Mouse (Mus musculus) gastrocnemius, postnatal 25 days (tissue): ENCODE results near the gene Ralgapa2. TPM values are rescaled to one million over a fixed set of nuclear protein-coding genes. Genes with fewer than 3 reads are reported as not detected.

Experiments
- DNase-seq: peaks from one replicate; pipeline ENCODE4 v3.0.0; 2022
- total RNA-seq, 2 experiments: library from RNA; stranded (reverse); gene quantifications; 1 replicate in 1 of 2; 2 replicates in 1 of 2; pipeline ENCODE4 v1.2.3; 2021

The Ralgapa2 gene
- total RNA-seq, 2 experiments from 2014 or later = 6.5 to 8.0 TPM

- DNase-seq = no peak
These were observed 152.5 kb downstream of the Ralgapa2 start for GRCm38 (mm10) chr2:146359676-146360075.

DNA sequence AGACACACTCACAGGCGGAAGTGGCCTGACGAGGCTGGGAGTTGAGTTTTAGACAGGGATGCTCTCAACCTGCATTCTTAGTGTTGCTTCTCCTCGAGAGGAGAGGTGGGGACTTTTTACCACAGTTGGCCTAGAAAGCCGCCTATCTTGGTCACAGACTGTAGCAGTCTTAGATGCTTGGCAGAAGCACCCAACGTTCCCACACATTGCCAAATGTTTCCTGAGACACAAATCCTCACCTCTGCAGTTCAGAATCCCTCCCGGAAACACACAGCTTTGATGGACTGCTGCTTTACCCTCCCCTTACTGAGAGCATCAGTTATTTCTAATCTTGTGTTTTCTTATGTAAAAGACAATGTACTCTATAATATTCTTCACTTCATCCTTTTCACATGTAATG, 155.6 kb downstream of the Ralgapa2 start:
- no peak for DNase-seq

GRCm38 (mm10) chr2:146350230-146350629, 161.9 kb downstream of the Ralgapa2 start:
- no peak for DNase-seq

GRCm38 (mm10) chr2:146347942-146348341, 164.2 kb downstream of the Ralgapa2 start:
- DNase-seq = no peak

GRCm38 (mm10) chr2:146340090-146340489, 172.1 kb downstream of the Ralgapa2 start:
- no peak for DNase-seq

- no peak for DNase-seq
These were observed 174.6 kb downstream of the Ralgapa2 start for GRCm38 (mm10) chr2:146337540-146337939.

- DNase-seq = no peak
These were observed 180.2 kb downstream of the Ralgapa2 start for GRCm38 (mm10) chr2:146331894-146332476.

DNA sequence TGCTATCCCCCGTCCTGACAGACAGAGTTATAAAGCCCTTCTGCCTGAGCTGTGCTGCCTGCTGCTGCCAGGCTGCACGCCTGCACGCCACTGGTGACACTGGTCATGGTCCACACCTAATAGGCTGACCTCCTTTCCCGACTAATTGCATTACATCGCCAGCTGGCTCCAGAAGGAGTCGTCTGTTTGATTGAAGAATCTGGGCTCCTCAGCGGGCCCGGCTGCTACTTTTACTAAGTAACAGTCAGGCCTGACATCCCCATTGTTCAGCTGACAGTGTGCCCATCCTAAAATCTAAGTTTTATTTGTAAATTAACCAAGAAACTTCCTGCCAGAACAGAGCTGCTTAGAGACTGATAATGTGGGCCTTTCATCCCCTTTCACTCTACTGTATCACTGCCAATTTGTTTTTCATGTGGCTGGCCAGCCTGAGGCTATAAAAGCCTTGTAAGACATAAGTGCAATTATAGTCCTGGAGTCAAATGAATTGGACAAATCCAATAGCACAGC, 181.3 kb downstream of the Ralgapa2 start:
- DNase-seq = peak; percentile 9

DNA sequence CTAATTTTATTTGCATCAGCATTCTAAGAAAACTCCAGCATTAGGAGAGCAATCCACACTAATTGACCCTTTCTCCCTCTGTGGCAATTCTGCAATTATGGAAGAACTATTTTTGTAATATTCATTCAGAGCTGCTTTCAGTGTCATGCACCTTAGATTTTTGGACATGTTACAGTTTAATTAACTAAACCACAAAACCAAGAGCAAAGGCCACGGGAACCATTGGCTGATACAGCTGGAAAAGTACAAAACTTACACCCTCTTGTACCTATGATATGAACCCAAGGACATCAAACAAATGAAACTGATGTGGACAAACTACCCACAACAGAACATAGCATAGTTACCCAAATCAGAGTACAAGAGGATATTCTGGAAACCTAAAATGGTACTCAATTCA, 182.0 kb downstream of the Ralgapa2 start:
- DNase-seq = no peak

- DNase-seq = no peak
These were observed 185.5 kb downstream of the Ralgapa2 start for GRCm38 (mm10) chr2:146326654-146327053.

GRCm38 (mm10) chr2:146324907-146325715, 187.0 kb downstream of the Ralgapa2 start:
- DNase-seq = no peak

DNA sequence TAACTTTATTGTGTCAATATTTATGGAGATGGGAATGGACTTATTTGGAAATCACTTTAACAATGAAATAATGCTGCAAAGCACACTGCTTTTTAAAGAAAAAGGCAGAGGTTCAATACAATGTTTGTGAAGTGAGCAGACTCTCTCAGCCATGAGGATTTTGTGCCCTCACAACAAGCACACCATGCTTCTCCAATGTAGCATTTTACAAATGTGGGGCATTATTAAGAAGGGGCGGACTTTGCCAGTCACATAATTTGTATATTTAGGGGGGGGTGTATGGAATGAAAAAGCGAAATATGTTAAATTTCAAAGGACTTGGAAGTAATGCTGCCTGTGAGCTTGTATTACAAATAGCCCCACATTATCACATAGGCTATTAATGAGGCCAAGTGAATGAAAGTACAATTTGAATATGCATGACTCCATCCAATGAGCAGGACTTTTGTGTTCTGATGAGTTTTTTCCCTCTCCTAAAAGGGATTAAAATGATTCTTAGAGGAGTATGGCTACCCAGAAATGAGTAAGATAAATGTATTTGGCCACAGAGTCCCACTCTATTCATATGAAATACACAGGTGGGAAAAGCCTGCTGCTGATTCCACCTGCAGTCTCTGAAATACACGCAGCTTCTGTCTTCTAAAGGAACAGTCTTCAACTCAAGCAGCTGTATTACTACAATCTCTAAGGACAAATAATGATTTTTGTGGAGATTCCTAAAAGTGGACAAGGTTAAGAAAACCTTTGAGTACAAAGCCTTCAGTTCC, 187.8 kb downstream of the Ralgapa2 start:
- no peak for DNase-seq

DNA sequence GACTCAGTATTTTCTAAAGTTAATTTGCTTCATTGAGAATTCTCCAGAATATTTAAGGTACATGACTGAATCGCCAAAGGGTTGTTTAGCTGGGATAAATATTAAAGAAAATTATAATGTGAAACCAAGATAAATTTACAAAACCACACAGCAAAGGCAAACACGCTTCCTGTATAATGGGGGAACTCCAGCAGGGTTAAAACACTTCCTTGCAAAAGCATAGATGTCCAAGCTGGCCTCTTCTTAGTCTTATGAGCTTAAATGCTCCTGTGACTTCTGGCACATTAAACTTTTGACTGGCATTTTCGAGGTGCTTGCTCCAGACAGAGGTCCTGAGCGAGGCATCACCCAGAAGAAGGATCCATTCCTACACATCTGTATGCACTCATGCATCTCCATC, 188.6 kb downstream of the Ralgapa2 start:
- no peak for DNase-seq

- no peak for DNase-seq
These were observed 189.4 kb downstream of the Ralgapa2 start for GRCm38 (mm10) chr2:146322770-146323169.

GRCm38 (mm10) chr2:146322019-146322418, 190.1 kb downstream of the Ralgapa2 start:
- no peak for DNase-seq

- DNase-seq = no peak
These were observed 191.5 kb downstream of the Ralgapa2 start for GRCm38 (mm10) chr2:146320666-146321065.

DNA sequence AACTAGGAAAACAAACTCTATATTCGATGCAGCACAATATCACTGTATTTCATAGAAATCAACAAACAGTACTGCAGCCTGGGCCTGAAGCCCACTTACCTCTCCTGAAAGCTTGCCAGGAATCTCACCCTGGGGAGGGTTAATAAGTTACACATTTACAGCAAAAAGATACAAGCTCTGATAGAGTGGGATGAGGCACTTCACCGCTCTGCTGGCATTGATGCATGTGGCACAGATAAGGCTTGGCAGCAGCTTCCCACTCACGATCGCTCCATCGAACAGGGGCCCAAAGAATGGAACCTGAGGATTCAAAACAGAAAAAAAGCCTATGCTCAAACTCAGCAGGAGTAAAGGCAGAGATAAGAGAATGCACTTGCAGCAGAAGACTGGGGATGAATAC, 197.4 kb downstream of the Ralgapa2 start:
- DNase-seq = no peak

DNA sequence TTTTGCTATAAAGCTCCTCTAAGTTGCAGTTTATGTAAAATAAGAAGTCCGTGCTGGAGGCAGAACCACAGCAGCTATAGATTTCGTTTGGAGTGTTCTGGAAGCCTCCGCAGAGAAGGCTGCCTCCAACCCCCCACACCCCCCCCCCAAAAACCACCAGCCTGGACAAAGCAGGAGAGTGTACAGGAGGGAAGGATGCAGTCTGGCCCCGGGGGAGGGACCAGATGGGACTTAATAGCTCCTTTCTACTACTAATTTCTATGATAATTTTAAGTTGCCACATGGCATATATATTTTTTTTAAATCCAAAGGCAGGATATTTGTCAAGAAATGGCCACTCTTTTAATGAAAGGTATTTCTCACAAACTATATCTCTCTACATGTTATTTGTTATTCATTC, 198.3 kb downstream of the Ralgapa2 start:
- no peak for DNase-seq

GRCm38 (mm10) chr2:146310760-146311159, 201.4 kb downstream of the Ralgapa2 start:
- no peak for DNase-seq

DNA sequence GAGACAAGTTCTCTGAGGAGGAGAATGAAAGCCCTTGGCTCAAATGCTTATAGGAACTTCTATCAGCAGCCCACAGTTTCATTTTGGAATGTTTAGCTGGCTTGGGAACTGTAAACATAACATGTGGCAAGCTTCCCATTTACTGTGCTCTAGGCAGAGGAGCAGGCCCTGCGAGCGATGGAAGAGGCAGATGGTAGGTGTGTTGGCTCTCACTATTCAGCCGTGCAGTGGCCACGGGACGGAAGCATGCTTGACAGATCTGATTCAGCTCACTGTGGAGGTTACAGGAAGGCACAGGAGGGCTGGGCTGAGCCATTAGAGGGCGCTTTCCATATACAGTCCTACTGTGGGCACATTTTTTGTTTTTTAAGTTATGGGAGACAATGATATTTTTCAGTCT, 201.9 kb downstream of the Ralgapa2 start:
- no peak for DNase-seq

GRCm38 (mm10) chr2:146309413-146309812, 202.7 kb downstream of the Ralgapa2 start:
- no peak for DNase-seq

DNA sequence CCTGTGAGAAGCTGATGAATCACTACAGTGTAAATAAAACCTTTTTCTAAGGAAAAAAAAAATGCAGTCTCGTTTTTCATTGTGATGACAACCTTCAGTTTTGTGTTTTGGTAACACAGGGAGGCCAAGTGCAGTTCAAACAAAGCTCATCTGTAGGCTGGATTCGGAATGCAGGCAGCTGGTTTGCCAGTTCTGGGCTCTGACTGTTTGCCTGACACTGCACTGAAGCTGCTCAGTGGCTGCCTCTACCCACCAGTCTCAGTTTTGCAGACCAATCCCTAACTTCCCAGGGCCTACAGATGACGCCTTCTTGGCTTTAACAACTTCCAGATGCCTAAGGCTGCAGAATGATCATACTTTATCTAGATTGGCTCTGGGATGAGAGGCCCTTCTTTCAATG, 205.1 kb downstream of the Ralgapa2 start:
- no peak for DNase-seq
